Mouse (Mus musculus) hindbrain, postnatal 0 days (tissue): ENCODE data around the gene Cep135. TPM values are rescaled to one million over a fixed set of nuclear protein-coding genes. Genes with fewer than 3 reads are reported as not detected.

Experiments
- ATAC-seq: fragments of 200-750 bp; cut with Nextera tagmentation; 2 replicates; pipeline ENCODE4 v1.8.0; 2017; ENCODE audit warnings: mild to moderate bottlenecking, moderate TSS enrichment, moderate library complexity
- DNase-seq: peaks from one replicate; pipeline ENCODE4 v3.0.0-alpha.2; 2015; ENCODE audit warnings: low spot score
- H3K27ac ChIP-seq: fragments of 300-500 bp; sonication (generic); 2 replicates; pipeline ENCODE4 v1.5.1; 2014; ENCODE audit warnings: mild to moderate bottlenecking
- H3K27me3 ChIP-seq: fragments of 300-500 bp; sonication (generic); 2 replicates; pipeline ENCODE4 v1.6.1; 2014; ENCODE audit warnings: low read length, mixed read lengths; ENCODE audit not compliant: insufficient read depth
- H3K36me3 ChIP-seq: fragments of 300-500 bp; sonication (generic); 2 replicates; pipeline ENCODE4 v1.6.1; 2014; ENCODE audit warnings: low read length, mixed read lengths; ENCODE audit not compliant: insufficient read depth
- H3K4me1 ChIP-seq: fragments of 300-500 bp; sonication (generic); 2 replicates; pipeline ENCODE4 v1.6.1; 2014; ENCODE audit warnings: antibody characterized with exemption, low read length, mixed read lengths; ENCODE audit not compliant: insufficient read depth
- H3K4me2 ChIP-seq: fragments of 300-500 bp; sonication (generic); 2 replicates; pipeline ENCODE4 v1.6.1; 2014; ENCODE audit warnings: low read depth, mild to moderate bottlenecking, low read length, moderate library complexity, mixed read lengths
- H3K4me3 ChIP-seq: fragments of 300-500 bp; sonication (generic); 2 replicates; pipeline ENCODE4 v1.5.1; 2014; ENCODE audit warnings: low read length
- H3K9ac ChIP-seq: fragments of 300-500 bp; sonication (generic); replicated peaks from 2 replicates; pipeline ENCODE4 v1.6.1; 2014; ENCODE audit warnings: mild to moderate bottlenecking, low read length, moderate library complexity, mixed read lengths
- H3K9me3 ChIP-seq: fragments of 300-500 bp; sonication (generic); 2 replicates; pipeline ENCODE4 v1.6.1; 2016; ENCODE audit warnings: low read length, mixed read lengths
- CTCF ChIP-seq: IDR thresholded peaks from 2 replicates; pipeline ENCODE4 v1.5.1; 2016; ENCODE audit warnings: antibody characterized with exemption, control low read depth, low read depth
- WGBS: fragments of 180-500 bp; shearing (Covaris S2); extraction: QIAGEN DNeasy Blood & Tissue Kit; methylation state at CpG from one replicate; pipeline ENCODE4 v1.1.7; 2014; 5-methylcytosine and 5-hydroxymethylcytosine counted together
- polyA plus RNA-seq: library from polyadenylated mRNA; unstranded; fragments of >200 nt; fragmentation: Nextera tagmentation; extraction: Ambion mirVana; gene quantifications from 2 replicates; pipeline ENCODE4 v1.2.1, GENCODE M21; 2015
- total RNA-seq: library from RNA; depleted of rRNA; stranded (reverse); fragments of >200 nt; gene quantifications from 2 replicates; pipeline ENCODE4 v1.2.3, GENCODE M21; 2014

The Cep135 gene
- total and polyA plus RNA-seq, 2 experiments from 2014 or later = 2.6 to 4.0 TPM

DNA sequence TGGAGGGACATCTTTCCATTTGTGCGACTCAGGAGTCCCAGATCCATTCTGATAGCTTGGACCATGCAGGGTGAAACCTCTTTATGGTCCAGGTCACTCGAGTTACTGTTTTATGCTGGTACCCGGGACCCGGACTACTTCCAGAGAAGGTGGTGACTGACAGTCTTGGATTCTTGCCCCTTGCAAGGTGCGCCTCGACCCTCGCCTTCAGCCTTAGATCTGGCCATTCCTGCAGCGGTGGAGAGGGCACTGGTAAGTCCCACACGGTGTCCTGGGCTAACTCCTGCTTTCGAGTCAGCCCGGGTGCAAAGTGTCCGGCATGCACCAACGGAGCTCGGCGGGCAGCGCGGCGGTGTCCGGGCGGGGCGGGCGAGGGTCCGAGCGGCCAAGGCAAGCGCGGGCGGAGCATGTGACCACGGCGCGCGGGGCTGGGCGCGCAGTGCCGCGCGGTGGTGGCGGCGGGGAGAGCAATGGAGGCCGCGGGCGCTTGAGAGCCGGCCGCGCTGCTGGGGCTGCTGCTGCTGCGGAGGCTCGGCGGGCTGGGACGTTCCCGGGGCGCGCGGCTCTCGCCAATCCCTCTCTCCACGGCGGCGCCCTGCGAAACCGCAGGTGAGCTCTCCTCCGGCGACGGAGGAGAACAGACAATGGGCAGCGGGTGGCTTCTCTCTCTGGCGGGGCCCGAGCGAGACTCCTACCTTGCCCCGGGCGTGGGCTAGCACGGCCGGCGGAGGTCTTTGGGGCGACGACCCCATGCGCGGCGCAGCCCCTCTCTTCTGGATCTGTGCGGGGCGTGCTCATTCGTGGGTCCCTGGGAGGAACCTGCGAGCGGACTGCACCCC, 69.0 kb downstream of the Cep135 start:
- Histone ChIP-seq H3K4me2 (peak overlapping the region; percentile 74), H3K4me1 (0 out of 2 replicates have a peak, but pooled peaks cover 4% of the 10 kb centered on the region), H3K9me3 (no peaks in the 10 kb centered on the region), H3K36me3 (no peaks in the 10 kb centered on the region), H3K27ac (peak overlapping the region; percentile 94), H3K9ac (peak overlapping the region; percentile 97), H3K4me3 (peak overlapping the region; percentile 93), H3K27me3 (no peaks in the 10 kb centered on the region)
- no peak for TF ChIP-seq CTCF
- DNase-seq (peak; percentile 89), ATAC-seq (peak; percentile 93)
- under 1% methylated on average over 66 of the region's 80 CpGs for WGBS

DNA sequence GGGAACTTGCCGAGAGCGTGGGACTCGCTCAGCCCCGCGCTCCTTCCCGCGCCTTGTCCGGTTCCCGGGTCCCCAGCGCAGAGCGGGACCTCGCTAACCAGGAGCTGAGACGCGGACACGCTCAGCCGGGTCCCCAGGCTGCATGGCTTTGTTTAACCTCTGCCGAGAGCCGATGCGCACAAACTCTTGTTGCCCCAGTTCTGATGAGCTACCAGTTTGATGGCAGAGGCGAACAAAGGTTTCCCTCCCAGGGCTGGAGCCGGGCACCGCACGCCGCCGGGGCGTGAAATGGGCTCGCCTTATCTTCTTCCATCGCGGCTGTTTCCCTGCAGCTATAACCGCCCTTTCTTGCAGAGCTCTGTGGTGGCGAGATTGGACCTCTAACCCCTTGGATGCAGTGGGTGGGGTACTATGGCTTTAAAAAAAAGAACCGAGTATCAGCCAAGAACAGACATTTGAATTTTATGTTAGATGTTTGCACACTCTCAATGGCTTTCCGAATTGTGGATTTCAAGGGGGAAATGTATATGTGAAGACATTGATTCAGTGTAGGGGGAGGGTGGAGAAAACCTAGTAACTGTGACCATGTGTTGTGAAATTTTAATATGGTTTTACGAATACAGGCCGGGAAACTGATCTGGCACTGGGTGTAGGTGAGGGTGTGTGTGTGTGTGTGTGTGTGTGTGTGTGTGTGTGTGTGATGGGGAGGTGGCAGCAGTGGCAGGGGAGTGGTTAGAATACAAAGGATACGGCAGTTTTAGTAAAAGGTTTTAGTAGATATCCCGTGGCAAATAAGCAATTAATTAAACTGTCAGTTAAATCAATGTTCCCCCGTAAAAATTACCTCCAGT, 69.8 kb downstream of the Cep135 start:
- DNase-seq (peak; percentile 67), ATAC-seq (peak; percentile 78)
- WGBS = under 1% methylated on average over 38 of the region's 38 CpGs
- Histone ChIP-seq H3K27me3 (no peaks in the 10 kb centered on the region), H3K4me1 (0 out of 2 replicates have a peak, but pooled peaks cover 4% of the 10 kb centered on the region), H3K9ac (peak overlapping the region; percentile 97), H3K4me3 (peak overlapping the region; percentile 93), H3K9me3 (no peaks in the 10 kb centered on the region), H3K36me3 (no peaks in the 10 kb centered on the region), H3K27ac (peak overlapping the region; percentile 94), H3K4me2 (peak overlapping the region; percentile 74)
- TF ChIP-seq CTCF = no peak

DNA sequence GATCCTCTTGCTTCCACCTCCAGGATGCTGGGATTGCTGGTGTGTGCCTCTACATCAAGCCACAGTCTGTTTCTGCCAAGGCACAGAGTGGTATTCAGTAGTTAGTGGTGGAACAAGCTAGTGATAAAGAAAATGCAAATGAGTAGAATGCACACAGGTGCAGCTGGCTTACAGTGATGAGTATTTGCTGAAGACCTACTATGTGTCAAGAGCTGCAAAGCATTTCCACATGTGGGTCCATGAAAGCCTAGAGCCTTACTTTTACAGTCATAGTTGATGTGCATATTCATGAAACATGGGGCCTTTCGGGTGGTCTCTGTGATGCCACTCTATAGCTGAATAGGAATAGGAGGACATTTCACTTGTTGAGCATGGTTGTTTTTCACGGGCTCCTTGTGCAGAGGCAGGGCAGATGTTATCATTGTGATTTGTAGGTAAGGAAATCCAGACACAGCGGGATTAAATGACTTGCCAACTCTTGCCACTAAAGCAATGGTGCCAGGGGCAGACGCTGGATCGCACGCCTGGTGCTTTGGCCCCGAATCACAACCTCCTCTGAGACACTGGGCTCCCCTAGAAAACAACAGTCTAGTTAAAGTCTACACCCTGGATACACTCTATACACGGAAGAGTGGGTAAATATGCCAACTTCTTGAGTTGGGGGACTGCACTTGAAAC, 71.6 kb downstream of the Cep135 start:
- TF ChIP-seq CTCF = no peak
- Histone ChIP-seq H3K4me1 (0 out of 2 replicates have a peak, but pooled peaks cover 4% of the 10 kb centered on the region), H3K4me3 (no peak overlapping the region), H3K9ac (no peak overlapping the region), H3K9me3 (no peaks in the 10 kb centered on the region), H3K27ac (no peak overlapping the region), H3K36me3 (no peaks in the 10 kb centered on the region), H3K27me3 (no peaks in the 10 kb centered on the region), H3K4me2 (peak overlapping the region; percentile 8; the same call in 1 of the 2 replicates)
- no peak for DNase-seq
- no peak for ATAC-seq
- WGBS = 47% methylated on average over 8 of the region's 8 CpGs

DNA sequence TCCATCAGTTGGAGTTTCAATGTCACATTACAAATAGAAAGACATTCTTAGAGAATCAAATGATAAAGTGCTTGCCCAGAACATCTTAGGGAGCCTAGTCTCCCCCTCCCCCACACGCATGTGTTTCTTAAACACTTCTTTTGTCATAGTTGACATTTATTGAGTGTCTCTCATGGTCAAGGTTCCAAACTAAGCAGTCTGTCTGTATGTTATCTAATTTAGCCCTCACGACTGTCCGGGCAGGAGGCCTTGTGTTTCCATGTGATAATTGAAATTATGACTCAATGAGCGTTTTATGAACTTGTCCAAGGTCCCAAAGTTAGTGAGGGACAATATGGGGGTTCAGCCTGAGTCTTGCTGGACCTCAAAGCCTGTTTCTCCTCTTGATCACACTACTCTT, 72.8 kb downstream of the Cep135 start:
- Histone ChIP-seq H3K27me3 (no peaks in the 10 kb centered on the region), H3K4me1 (0 out of 2 replicates have a peak, but pooled peaks cover 4% of the 10 kb centered on the region), H3K9ac (no peak overlapping the region), H3K4me2 (no peak overlapping the region), H3K27ac (no peak overlapping the region), H3K4me3 (no peak overlapping the region), H3K36me3 (no peaks in the 10 kb centered on the region), H3K9me3 (no peaks in the 10 kb centered on the region)
- no peak for TF ChIP-seq CTCF
- DNase-seq (no peak), ATAC-seq (no peak)
- 80% methylated on average over 4 of the region's 4 CpGs for WGBS

DNA sequence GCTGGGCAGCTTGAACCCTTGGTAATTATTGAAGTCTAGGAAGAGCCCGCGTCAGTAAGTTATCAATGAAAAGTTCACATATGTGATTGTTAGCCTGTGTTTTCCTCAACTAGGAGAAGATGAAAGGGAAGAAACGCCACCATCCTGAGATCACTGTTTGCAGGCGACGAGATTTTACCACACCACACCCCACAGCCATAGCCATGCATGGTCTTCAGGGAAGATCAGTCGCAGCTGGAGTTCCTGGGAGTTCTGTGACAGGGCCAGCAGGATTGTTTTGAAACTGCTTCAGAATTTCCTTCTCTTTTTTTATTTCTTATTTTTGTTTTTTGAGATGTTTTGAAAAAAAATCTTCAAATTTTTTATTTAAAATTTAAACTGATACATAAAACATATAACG, 76.4 kb downstream of the Cep135 start:
- Histone ChIP-seq H3K27me3 (no peaks in the 10 kb centered on the region), H3K9me3 (no peaks in the 10 kb centered on the region), H3K36me3 (no peaks in the 10 kb centered on the region), H3K4me1 (peaks cover 6% of the 10 kb centered on the region; the same call in 1 of the 2 replicates), H3K4me2 (no peak overlapping the region), H3K27ac (0 out of 2 replicates have a peak overlapping the region, but pooled peaks have one; percentile 3), H3K9ac (no peak overlapping the region), H3K4me3 (no peak overlapping the region)
- TF ChIP-seq CTCF = no peak
- ATAC-seq = no peak
- no peak for DNase-seq
- WGBS = 57% methylated on average over 7 of the region's 7 CpGs

DNA sequence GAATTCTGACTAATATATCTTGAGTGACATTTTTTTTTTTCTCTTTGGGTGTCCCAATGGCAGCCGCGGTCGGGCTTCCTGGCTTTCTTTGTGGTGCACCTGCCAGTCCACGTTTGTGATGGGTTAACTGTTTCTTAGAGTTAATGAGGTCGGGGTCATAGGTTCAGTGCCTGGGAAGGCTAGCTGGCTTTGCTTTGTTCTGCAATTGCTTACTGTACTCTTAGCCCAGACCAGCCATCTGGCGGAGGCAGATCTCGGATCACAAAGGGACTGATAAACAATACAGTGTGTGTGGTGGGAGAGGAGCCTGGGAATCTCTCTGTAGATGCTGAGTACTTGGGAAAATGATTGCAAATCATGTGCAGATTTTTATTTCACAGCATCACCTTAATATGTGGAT, 76.9 kb downstream of the Cep135 start:
- DNase-seq (peak; percentile 63), ATAC-seq (no peak)
- H3K27me3 ChIP-seq = no peaks in the 10 kb centered on the region
- TF ChIP-seq CTCF = no peak
- H3K9ac ChIP-seq = no peak overlapping the region
- 12% methylated on average over 7 of the region's 7 CpGs for WGBS
- H3K4me3 ChIP-seq = no peak overlapping the region
- H3K4me1 ChIP-seq = peaks cover 4% of the 10 kb centered on the region; the same call in 1 of the 2 replicates
- H3K9me3 ChIP-seq = no peaks in the 10 kb centered on the region
- 0 out of 2 replicates have a peak overlapping the region, but pooled peaks have one; percentile 7 for H3K27ac ChIP-seq
- H3K4me2 ChIP-seq = no peak overlapping the region
- no peaks in the 10 kb centered on the region for H3K36me3 ChIP-seq
